Comparison of ENCODE assay signal across 12 mouse cellular contexts in genomic region chr14:75847669-75848068, GRCm38 (mm10). TPM values are rescaled to one million over a fixed set of nuclear protein-coding genes. Genes with fewer than 3 reads are reported as not detected.
DNase-seq lines count a peak whose midpoint lies in the region; ATAC-seq and TF ChIP-seq lines count a peak whose summit lies in the region.
"Had no signal": no experiment of that assay in that cellular context is flagged by ENCODE, and none has a peak within 500 bp of the region (broad histone marks: within the 10 kb centered on the region; RNA-seq: fewer than 3 reads in every experiment).

No protein-coding gene starts in this region.

- DNase-seq in forebrain, embryonic 11.5 days (ENCODE audit: low spot score): no peak
- DNase-seq in hindbrain, embryonic 11.5 days (ENCODE audit: low spot score): no peak
- no peak for DNase-seq in midbrain, embryonic 10.5 days (ENCODE audit: low spot score)
- no peak for DNase-seq in right cerebral cortex, postnatal 25 days
- DNase-seq: cerebellum, postnatal 14 days; kidney, adult 9 months had no signal

- peaks cover 56% of the 10 kb centered on the region for H3K36me3 ChIP-seq in forebrain, embryonic 12.5 days (replicated peaks)
- H3K36me3 ChIP-seq in forebrain, embryonic 11.5 days (ENCODE audit: control insufficient read depth, insufficient read depth, low read length): peaks cover 23% of the 10 kb centered on the region
- peaks cover 45% of the 10 kb centered on the region for H3K36me3 ChIP-seq in hindbrain, embryonic 12.5 days
- peaks cover 17% of the 10 kb centered on the region for H3K36me3 ChIP-seq in hindbrain, embryonic 11.5 days (ENCODE audit: control insufficient read depth, insufficient read depth, low read length)
- peaks cover 64% of the 10 kb centered on the region for H3K36me3 ChIP-seq in midbrain, embryonic 10.5 days
- H3K36me3 ChIP-seq in midbrain, embryonic 16.5 days (ENCODE audit: control insufficient read depth, insufficient read depth, low read length): peaks cover 39% of the 10 kb centered on the region
- H3K36me3 ChIP-seq in myocyte (ENCODE audit: control insufficient read depth, insufficient read depth): peaks cover 54% of the 10 kb centered on the region

- H3K4me2 ChIP-seq in forebrain, embryonic 12.5 days: 0 out of 2 replicates have a peak overlapping the region, but pooled peaks have one; percentile 11
- H3K4me2 ChIP-seq in forebrain, embryonic 11.5 days (ENCODE audit: low read depth, low read length, severe bottlenecking): no peak overlapping the region
- no peak overlapping the region for H3K4me2 ChIP-seq in hindbrain, embryonic 12.5 days (replicated peaks)
- H3K4me2 ChIP-seq in hindbrain, embryonic 11.5 days (replicated peaks; ENCODE audit: low read depth, low read length): no peak overlapping the region
- no peak overlapping the region for H3K4me2 ChIP-seq in midbrain, embryonic 16.5 days (ENCODE audit: low read length)
- peak overlapping the region; percentile 97 for H3K4me2 ChIP-seq in myocyte (ENCODE audit: low read depth)

- H3ac ChIP-seq in myocyte (ENCODE audit: control insufficient read depth, insufficient read length): no peak overlapping the region

- H3K27ac ChIP-seq in forebrain, embryonic 12.5 days: no peak overlapping the region; the same call in 1 of the 2 replicates
- no peak overlapping the region for H3K27ac ChIP-seq in forebrain, embryonic 11.5 days (ENCODE audit: low read depth, low read length)
- no peak overlapping the region for H3K27ac ChIP-seq in hindbrain, embryonic 12.5 days
- H3K27ac ChIP-seq in hindbrain, embryonic 11.5 days (ENCODE audit: low read depth, low read length): no peak overlapping the region
- H3K27ac ChIP-seq in midbrain, embryonic 10.5 days (replicated peaks): no peak overlapping the region
- H3K27ac ChIP-seq in midbrain, embryonic 16.5 days (ENCODE audit: low read length): no peak overlapping the region
- H3K27ac ChIP-seq: embryonic facial prominence, embryonic 15.5 days; hindbrain, embryonic 14.5 days had no signal

- no peaks in the 10 kb centered on the region for H3K27me3 ChIP-seq in forebrain, embryonic 12.5 days
- no peaks in the 10 kb centered on the region for H3K27me3 ChIP-seq in forebrain, embryonic 11.5 days (ENCODE audit: control insufficient read depth, insufficient read depth, low read length)
- no peaks in the 10 kb centered on the region for H3K27me3 ChIP-seq in hindbrain, embryonic 12.5 days
- no peaks in the 10 kb centered on the region for H3K27me3 ChIP-seq in hindbrain, embryonic 11.5 days (ENCODE audit: control insufficient read depth, insufficient read depth, low read length)
- H3K27me3 ChIP-seq in midbrain, embryonic 10.5 days (ENCODE audit: low read depth, poor library complexity, severe bottlenecking): no peaks in the 10 kb centered on the region
- no peaks in the 10 kb centered on the region for H3K27me3 ChIP-seq in midbrain, embryonic 16.5 days (ENCODE audit: control insufficient read depth, insufficient read depth, low read depth, low read length)
- H3K27me3 ChIP-seq in myocyte (ENCODE audit: control insufficient read depth, insufficient read depth, insufficient read length): no peaks in the 10 kb centered on the region
- H3K27me3 ChIP-seq: embryonic facial prominence, embryonic 15.5 days had no signal

- WGBS in forebrain, embryonic 12.5 days: 86% methylated on average over 4 of the region's 4 CpGs
- 91% methylated on average over 4 of the region's 4 CpGs for WGBS in forebrain, embryonic 11.5 days
- WGBS in hindbrain, embryonic 12.5 days: 90% methylated on average over 4 of the region's 4 CpGs
- 96% methylated on average over 4 of the region's 4 CpGs for WGBS in hindbrain, embryonic 11.5 days
- WGBS in midbrain, embryonic 10.5 days: 89% methylated on average over 4 of the region's 4 CpGs
- 89% methylated on average over 4 of the region's 4 CpGs for WGBS in midbrain, embryonic 16.5 days

- no peak overlapping the region for H3K9ac ChIP-seq in forebrain, embryonic 12.5 days
- H3K9ac ChIP-seq in forebrain, embryonic 11.5 days (ENCODE audit: low read length): no peak overlapping the region
- 0 out of 2 replicates have a peak overlapping the region, but pooled peaks have one; percentile 28 for H3K9ac ChIP-seq in hindbrain, embryonic 12.5 days
- H3K9ac ChIP-seq in hindbrain, embryonic 11.5 days (ENCODE audit: low read depth, low read length): no peak overlapping the region
- H3K9ac ChIP-seq in midbrain, embryonic 16.5 days (ENCODE audit: low read depth, low read length): no peak overlapping the region
- H3K9ac ChIP-seq: embryonic facial prominence, embryonic 15.5 days had no signal

- H3K4me1 ChIP-seq in forebrain, embryonic 12.5 days: peaks cover 40% of the 10 kb centered on the region
- H3K4me1 ChIP-seq in forebrain, embryonic 11.5 days (replicated peaks; ENCODE audit: control insufficient read depth, insufficient read depth, low read length): peaks cover 10% of the 10 kb centered on the region
- H3K4me1 ChIP-seq in hindbrain, embryonic 12.5 days: peaks cover 21% of the 10 kb centered on the region
- H3K4me1 ChIP-seq in hindbrain, embryonic 11.5 days (replicated peaks; ENCODE audit: control insufficient read depth, insufficient read depth, low read length): peaks cover 2% of the 10 kb centered on the region
- H3K4me1 ChIP-seq in midbrain, embryonic 10.5 days: peaks cover 49% of the 10 kb centered on the region
- peaks cover 23% of the 10 kb centered on the region for H3K4me1 ChIP-seq in midbrain, embryonic 16.5 days (ENCODE audit: control insufficient read depth, insufficient read depth, low read length)

- H3K4me3 ChIP-seq in forebrain, embryonic 12.5 days (replicated peaks): no peak overlapping the region
- H3K4me3 ChIP-seq in forebrain, embryonic 11.5 days (ENCODE audit: low read depth, low read length): no peak overlapping the region
- H3K4me3 ChIP-seq in hindbrain, embryonic 12.5 days: no peak overlapping the region
- H3K4me3 ChIP-seq in hindbrain, embryonic 11.5 days (ENCODE audit: low read depth, low read length): no peak overlapping the region
- peak overlapping the region; percentile 27; the same call in 1 of the 2 replicates for H3K4me3 ChIP-seq in midbrain, embryonic 10.5 days
- H3K4me3 ChIP-seq in midbrain, embryonic 16.5 days (ENCODE audit: low read depth, low read length): no peak overlapping the region
- peak overlapping the region; percentile 66 for H3K4me3 ChIP-seq in myocyte
- H3K4me3 ChIP-seq: embryonic facial prominence, embryonic 15.5 days had no signal

- H3K9me3 ChIP-seq in forebrain, embryonic 12.5 days: no peaks in the 10 kb centered on the region
- H3K9me3 ChIP-seq in forebrain, embryonic 11.5 days (ENCODE audit: control insufficient read depth, low read length): no peaks in the 10 kb centered on the region
- H3K9me3 ChIP-seq in hindbrain, embryonic 12.5 days (replicated peaks): no peaks in the 10 kb centered on the region
- H3K9me3 ChIP-seq in hindbrain, embryonic 11.5 days (ENCODE audit: control insufficient read depth, low read length): no peaks in the 10 kb centered on the region
- H3K9me3 ChIP-seq in midbrain, embryonic 10.5 days (replicated peaks): no peaks in the 10 kb centered on the region
- H3K9me3 ChIP-seq in midbrain, embryonic 16.5 days (replicated peaks; ENCODE audit: control insufficient read depth, low read length, poor library complexity, severe bottlenecking): no peaks in the 10 kb centered on the region
- H3K9me3 ChIP-seq: embryonic facial prominence, embryonic 15.5 days had no signal

- ATAC-seq in forebrain, embryonic 12.5 days (ENCODE audit: low FRiP score): no peak
- no peak for ATAC-seq in forebrain, embryonic 11.5 days (replicated peaks; ENCODE audit: low FRiP score)
- ATAC-seq in hindbrain, embryonic 12.5 days (ENCODE audit: low FRiP score): no peak
- ATAC-seq in hindbrain, embryonic 11.5 days (ENCODE audit: low FRiP score): no peak
- no peak for ATAC-seq in midbrain, embryonic 16.5 days

- H3K79me2 ChIP-seq in myocyte (ENCODE audit: control insufficient read depth, insufficient read depth): peaks cover 38% of the 10 kb centered on the region

- peak; percentile 35 for TF ChIP-seq POLR2A in myocyte (IDR thresholded peaks at IDR 0.05; ENCODE audit: insufficient read length, low read depth)

TF ChIP-seq in myocyte, 11 proteins besides CTCF, POLR2A, EP300 and RAD21:
- no peak for TF ChIP-seq TCF12 (IDR thresholded peaks at IDR 0.05; ENCODE audit: insufficient read depth, poor library complexity, severe bottlenecking)
- peak; percentile 63 for TF ChIP-seq POLR2AphosphoS2 (IDR thresholded peaks at IDR 0.05; ENCODE audit: insufficient read length, low read depth)
- no peak for TF ChIP-seq TCF3 (IDR thresholded peaks at IDR 0.05; ENCODE audit: insufficient read length, low read depth)
- TF ChIP-seq MYOD1 (IDR thresholded peaks at IDR 0.05; ENCODE audit: control insufficient read depth in 1 of 3, insufficient read length in 2 of 3, low read depth in 2 of 3): peak in 2 of 3 experiments; percentile 31 to 62
- TF ChIP-seq E2F4 (IDR thresholded peaks at IDR 0.05; ENCODE audit: insufficient read depth): no peak
- peak in 1 of 3 experiments; percentile 41 for TF ChIP-seq MYOG (IDR thresholded peaks at IDR 0.05; ENCODE audit: control insufficient read depth in 1 of 3, insufficient read depth in 1 of 3, insufficient read length in 2 of 3, low read depth in 2 of 3)

RNA-seq across cellular contexts. Expression of gene Tpt1, which starts 2.8 kb away (rescaled TPM):
- polyA plus RNA-seq in forebrain, embryonic 12.5 days (2016; fragmentation: Nextera tagmentation; extraction: Ambion mirVana): 955 and 986 TPM in 2 replicates
- polyA plus RNA-seq in forebrain, embryonic 11.5 days (2014; fragmentation: Nextera tagmentation; extraction: Ambion mirVana): 889 and 1,020 TPM in 2 replicates
- polyA plus RNA-seq in hindbrain, embryonic 12.5 days (2016; fragmentation: Nextera tagmentation; extraction: Ambion mirVana): 873 and 904 TPM in 2 replicates
- 1,005 and 1,072 TPM in 2 replicates for polyA plus RNA-seq in hindbrain, embryonic 11.5 days (2014; fragmentation: Nextera tagmentation; extraction: Ambion mirVana)
- polyA plus RNA-seq in midbrain, embryonic 10.5 days (2016; fragmentation: Nextera tagmentation; extraction: Ambion mirVana): 805 and 934 TPM in 2 replicates
- 606 and 643 TPM in 2 replicates for polyA plus RNA-seq in midbrain, embryonic 16.5 days (2015; fragmentation: Nextera tagmentation; extraction: Ambion mirVana)
- polyA plus RNA-seq in myocyte (2012; fragmentation: generic; extraction: Trizol): 6,214 TPM

Comparison
In these comparisons a context has a peak if more than half of its experiments do, and no peak if none do; other contexts are left out.
1. H3K4me2 ChIP-seq: peak in forebrain, embryonic 12.5 days (single experiment) and myocyte (single experiment); none in forebrain, embryonic 11.5 days (single experiment), hindbrain, embryonic 12.5 days (single experiment), hindbrain, embryonic 11.5 days (single experiment) and midbrain, embryonic 16.5 days (single experiment).
2. H3K4me3 ChIP-seq: peak in midbrain, embryonic 10.5 days (single experiment) and myocyte (single experiment); none in forebrain, embryonic 12.5 days (single experiment), forebrain, embryonic 11.5 days (single experiment), hindbrain, embryonic 12.5 days (single experiment), hindbrain, embryonic 11.5 days (single experiment) and midbrain, embryonic 16.5 days (single experiment).